Comparison of ENCODE assay signal across 19 mouse cellular contexts in the genomic region with DNA sequence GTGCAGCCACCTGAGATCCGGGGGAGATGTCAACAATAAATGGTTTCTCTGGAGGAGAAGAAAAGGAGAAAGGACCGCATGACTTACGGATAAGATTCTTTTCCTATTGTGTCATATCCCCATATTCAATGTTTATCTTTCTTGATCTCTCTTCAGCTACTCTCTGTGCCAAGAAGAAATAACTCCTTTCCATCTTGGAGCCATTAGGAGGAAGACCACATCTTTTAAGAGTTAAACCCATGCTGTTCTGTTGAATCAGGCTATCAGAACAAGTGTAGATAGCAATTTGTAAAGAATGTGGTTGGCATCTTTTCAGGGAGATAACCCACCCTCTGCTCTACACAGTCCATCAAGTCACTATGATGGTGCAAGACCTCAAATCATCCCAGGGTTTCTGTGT.
"Had no signal": no experiment of that assay in that cellular context is flagged by ENCODE, and none has a peak within 500 bp of the region (broad histone marks: within the 10 kb centered on the region; RNA-seq: fewer than 3 reads in every experiment).

No protein-coding gene starts in this region.

- DNase-seq: liver, postnatal 0 days; lung, adult 2 months; lung, postnatal 4 days; retina, postnatal 1 day; right cerebral cortex, adult 18-20 months; right cerebral cortex, postnatal 4 days; spleen, adult 18-20 months; thymus, adult 18-20 months; thymus, postnatal 14 days; thymus, postnatal 36 days had no signal

- H3K27me3 ChIP-seq: liver, embryonic 15.5 days; lung, embryonic 15.5 days; midbrain, embryonic 13.5 days; neural tube, embryonic 13.5 days; neural tube, embryonic 15.5 days had no signal

- H3K27ac ChIP-seq: liver, embryonic 15.5 days; lung, embryonic 15.5 days; midbrain, embryonic 10.5 days; midbrain, embryonic 13.5 days; neural tube, embryonic 13.5 days; neural tube, embryonic 15.5 days had no signal

- H3K36me3 ChIP-seq: neural tube, embryonic 15.5 days had no signal

- H3K4me2 ChIP-seq: liver, embryonic 15.5 days; lung, embryonic 15.5 days; midbrain, embryonic 13.5 days; neural tube, embryonic 13.5 days; neural tube, embryonic 15.5 days had no signal

- H3K4me1 ChIP-seq: neural tube, embryonic 15.5 days had no signal

- ATAC-seq: liver, postnatal 0 days; lung, postnatal 0 days; midbrain, embryonic 13.5 days; midbrain, embryonic 16.5 days had no signal

- H3K9ac ChIP-seq: liver, embryonic 15.5 days; liver, postnatal 0 days; lung, embryonic 15.5 days; midbrain, embryonic 13.5 days; neural tube, embryonic 13.5 days; neural tube, embryonic 15.5 days had no signal

- H3K4me3 ChIP-seq: liver, embryonic 15.5 days; lung, embryonic 15.5 days; midbrain, embryonic 10.5 days; midbrain, embryonic 13.5 days; myocyte; neural tube, embryonic 13.5 days; neural tube, embryonic 15.5 days had no signal

- H3K9me3 ChIP-seq: liver, embryonic 15.5 days; lung, embryonic 15.5 days; midbrain, embryonic 10.5 days; midbrain, embryonic 13.5 days; neural tube, embryonic 13.5 days; neural tube, embryonic 15.5 days had no signal
